9 mouse cellular contexts compared by ENCODE assay signal in the genomic region with DNA sequence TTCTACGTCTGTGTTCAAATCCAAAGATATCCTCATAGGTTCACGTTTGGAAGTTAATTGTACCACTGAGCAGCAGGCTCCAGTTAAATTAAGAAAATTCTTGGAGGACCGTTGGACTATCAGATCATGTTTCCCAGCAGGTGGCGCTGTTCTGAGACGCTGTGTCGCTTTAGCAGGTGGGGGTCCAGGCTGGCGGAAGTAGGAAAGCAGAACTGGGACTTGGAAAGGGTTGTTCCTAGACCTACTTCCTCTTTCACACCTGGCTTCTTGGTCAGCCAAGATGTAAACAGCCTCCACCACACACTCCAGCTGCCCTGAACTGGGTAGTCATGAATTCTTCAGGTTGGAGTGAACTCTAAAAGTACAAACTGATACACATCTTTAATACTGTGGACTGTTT.
DNase-seq lines count a peak whose midpoint lies in the region; ATAC-seq lines count a peak whose summit lies in the region.
"Had no signal": no experiment of that assay in that cellular context is flagged by ENCODE, and none has a peak within 500 bp of the region (broad histone marks: within the 10 kb centered on the region; RNA-seq: fewer than 3 reads in every experiment).

No protein-coding gene starts in this region.

- no peak overlapping the region for H3K4me3 ChIP-seq in limb, embryonic 10.5 days
- H3K4me3 ChIP-seq: hindbrain, embryonic 15.5 days had no signal

- no peak for ATAC-seq in monocyte, adult 5-6 weeks (replicated peaks; ENCODE audit: insufficient number of reproducible peaks, low FRiP score, low TSS enrichment, poor library complexity, severe bottlenecking)

- 47% methylated on average over 7 of the region's 7 CpGs for WGBS in limb, embryonic 10.5 days

- DNase-seq in embryo, embryonic 10 days (ENCODE audit: low spot score): peak; percentile 39
- no peak for DNase-seq in embryo, embryonic 9.5 days (ENCODE audit: extremely low spot score)
- peak; percentile 8 to 17 for DNase-seq in monocyte, adult 2 months (ENCODE audit: low read depth in 1 of 2, low spot score in 2 of 2)
- DNase-seq in limb, embryonic 10.5 days (ENCODE audit: low spot score): peak; percentile 56
- peak; percentile 40 to 85 for DNase-seq in spleen, postnatal 10 days (ENCODE audit: low spot score in 2 of 2)
- no peak for DNase-seq in urinary bladder, postnatal 10 days (ENCODE audit: low spot score)
- DNase-seq in ovary, postnatal 36 days (ENCODE audit: low spot score): no peak

- H3K9me3 ChIP-seq in limb, embryonic 10.5 days (replicated peaks): no peaks in the 10 kb centered on the region
- H3K9me3 ChIP-seq: hindbrain, embryonic 15.5 days had no signal

- no peaks in the 10 kb centered on the region for H3K4me1 ChIP-seq in limb, embryonic 10.5 days
- H3K4me1 ChIP-seq: hindbrain, embryonic 15.5 days had no signal

- H3K27me3 ChIP-seq in limb, embryonic 10.5 days (ENCODE audit: low read depth, poor library complexity, severe bottlenecking): no peaks in the 10 kb centered on the region
- H3K27me3 ChIP-seq: hindbrain, embryonic 15.5 days had no signal

- H3K36me3 ChIP-seq in limb, embryonic 10.5 days: no peaks in the 10 kb centered on the region
- H3K36me3 ChIP-seq: hindbrain, embryonic 15.5 days had no signal

- H3K27ac ChIP-seq in limb, embryonic 10.5 days: no peak overlapping the region
- H3K27ac ChIP-seq: hindbrain, embryonic 15.5 days had no signal

Comparison
In these comparisons a context has a peak if more than half of its experiments do, and no peak if none do; other contexts are left out.
1. DNase-seq: peak in embryo, embryonic 10 days (single experiment), monocyte, adult 2 months (2 of 2), limb, embryonic 10.5 days (single experiment) and spleen, postnatal 10 days (2 of 2); none in embryo, embryonic 9.5 days (single experiment), urinary bladder, postnatal 10 days (single experiment) and ovary, postnatal 36 days (single experiment).